Mouse (Mus musculus) ES-CJ7 (cell line): Measurements from ENCODE around the gene Sept9.
A peak's percentile ranks its signal among the peaks of the same experiment; 100 is the strongest.
"Not testable (repeated sequence)": the region's sequence is repeated elsewhere in the genome, so short reads cannot be mapped to it uniquely, and the experiment has no call there.

Experiments used
- DNase-seq: peaks from one replicate; pipeline ENCODE4 v3.0.0; 2011; ENCODE audit warnings: low read depth, low spot score

The Sept9 gene

GRCm38 (mm10) chr11:117325131-117325467, 125.6 kb downstream of the Sept9 start:
- no peak for DNase-seq

DNA sequence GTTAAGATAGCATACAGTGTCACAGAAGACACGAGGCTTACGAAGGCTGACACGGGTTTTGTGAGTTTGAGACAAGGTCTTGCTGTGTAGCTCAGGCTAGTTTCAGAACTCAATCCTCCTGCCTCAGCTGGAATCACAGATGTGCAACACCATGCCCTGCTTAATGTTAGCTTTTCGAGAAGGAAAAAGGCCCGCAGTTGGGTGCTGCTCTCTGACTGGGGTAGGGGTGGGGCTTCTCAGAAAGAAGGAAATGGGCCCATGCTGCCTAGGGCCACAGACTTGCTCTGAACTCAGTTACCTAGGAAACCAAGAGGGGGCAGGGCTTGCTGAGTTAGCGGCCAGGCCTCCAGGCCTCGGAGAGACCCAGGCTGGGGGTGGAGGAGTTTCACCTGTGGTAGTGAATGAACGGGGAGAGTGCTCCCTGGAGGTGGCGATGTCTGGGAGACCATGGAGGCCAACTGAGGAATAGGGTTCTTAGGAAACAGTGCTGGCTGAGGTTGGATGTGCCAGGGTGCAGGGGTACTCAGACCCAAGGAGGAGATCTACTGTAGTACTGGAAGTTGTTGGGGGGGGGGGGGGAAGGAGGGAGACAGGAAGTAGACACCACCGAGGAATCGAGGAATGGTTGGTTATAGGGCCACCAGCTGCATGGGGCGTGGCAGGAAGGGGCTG, 126.1 kb downstream of the Sept9 start:
- DNase-seq = peak; percentile 97

DNA sequence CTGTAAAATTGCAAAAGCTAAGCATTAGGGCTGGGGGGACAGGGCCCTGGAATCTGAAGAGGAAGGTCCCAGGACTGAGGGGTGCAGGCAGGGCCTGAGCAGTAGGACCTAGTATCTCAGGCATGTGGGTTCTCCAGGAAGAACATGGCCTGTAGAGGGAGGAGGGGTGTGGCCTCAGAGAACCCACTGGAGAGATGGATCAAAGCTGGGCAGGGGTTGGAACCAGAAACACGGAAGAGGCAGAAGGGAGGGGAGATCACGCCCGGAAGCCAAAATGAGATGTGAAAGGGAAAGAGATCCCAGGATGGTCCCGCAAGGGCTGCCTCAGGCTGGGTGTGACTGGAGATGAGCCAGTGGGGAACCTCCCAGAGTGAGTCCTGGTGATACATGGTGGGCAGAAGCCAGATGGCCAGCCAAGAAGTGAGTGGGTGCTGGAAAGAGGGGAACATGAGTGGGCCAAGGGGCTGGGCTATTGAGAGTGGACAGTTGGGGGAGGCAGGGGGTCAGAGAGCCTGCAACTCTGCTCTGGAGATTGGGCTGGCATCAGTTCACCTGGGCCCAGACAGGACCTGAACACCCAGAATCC, 126.8 kb downstream of the Sept9 start:
- peak; percentile 94 for DNase-seq

GRCm38 (mm10) chr11:117326867-117327600, 127.6 kb downstream of the Sept9 start:
- no peak for DNase-seq

DNA sequence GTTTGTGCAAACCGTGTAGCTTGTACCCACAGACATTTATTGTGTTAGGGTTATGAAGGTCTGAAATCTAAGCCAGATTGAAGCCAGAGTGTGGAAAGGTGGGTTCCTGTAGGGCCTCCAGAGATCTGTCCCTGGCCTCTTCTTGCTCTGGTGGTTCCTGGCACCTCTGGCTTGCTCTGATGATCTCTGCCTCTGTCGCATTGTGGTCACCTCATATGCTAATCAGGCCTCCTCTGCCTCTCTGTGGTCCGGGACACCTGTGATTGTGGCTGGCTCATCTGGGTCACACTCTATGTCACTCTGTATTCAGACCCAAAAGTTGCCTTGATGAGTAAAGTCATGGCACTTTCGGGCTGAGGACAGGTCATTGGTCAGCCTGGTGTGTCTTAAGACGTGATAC, 128.2 kb downstream of the Sept9 start:
- DNase-seq = no peak

- DNase-seq = no peak
Measured at GRCm38 (mm10) chr11:117330076-117330950, 130.9 kb downstream of the Sept9 start.

DNA sequence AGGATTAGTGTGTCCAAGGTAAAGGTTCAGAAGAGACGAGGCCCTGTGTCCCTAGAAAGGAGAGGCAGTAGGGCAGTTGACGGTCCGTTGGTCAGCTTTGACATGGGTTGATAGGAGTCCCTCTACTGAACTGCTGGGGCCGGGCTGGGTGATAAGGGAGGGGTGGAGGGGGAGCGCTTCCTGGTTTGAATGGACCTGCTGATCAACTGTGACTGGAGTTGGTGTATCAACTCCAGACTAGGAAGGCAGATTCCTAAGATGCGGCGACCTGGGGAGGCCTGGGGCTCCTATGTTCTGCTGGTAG, 131.4 kb downstream of the Sept9 start:
- DNase-seq = no peak

GRCm38 (mm10) chr11:117331361-117332241, 132.1 kb downstream of the Sept9 start:
- DNase-seq = no peak

- DNase-seq = peak; percentile 82
Measured at GRCm38 (mm10) chr11:117332242-117333149, 133.0 kb downstream of the Sept9 start.

GRCm38 (mm10) chr11:117333150-117333715, 133.8 kb downstream of the Sept9 start:
- no peak for DNase-seq

- DNase-seq = no peak
Measured at GRCm38 (mm10) chr11:117334101-117334500, 134.6 kb downstream of the Sept9 start.

GRCm38 (mm10) chr11:117335146-117335545, 135.7 kb downstream of the Sept9 start:
- no peak for DNase-seq

DNA sequence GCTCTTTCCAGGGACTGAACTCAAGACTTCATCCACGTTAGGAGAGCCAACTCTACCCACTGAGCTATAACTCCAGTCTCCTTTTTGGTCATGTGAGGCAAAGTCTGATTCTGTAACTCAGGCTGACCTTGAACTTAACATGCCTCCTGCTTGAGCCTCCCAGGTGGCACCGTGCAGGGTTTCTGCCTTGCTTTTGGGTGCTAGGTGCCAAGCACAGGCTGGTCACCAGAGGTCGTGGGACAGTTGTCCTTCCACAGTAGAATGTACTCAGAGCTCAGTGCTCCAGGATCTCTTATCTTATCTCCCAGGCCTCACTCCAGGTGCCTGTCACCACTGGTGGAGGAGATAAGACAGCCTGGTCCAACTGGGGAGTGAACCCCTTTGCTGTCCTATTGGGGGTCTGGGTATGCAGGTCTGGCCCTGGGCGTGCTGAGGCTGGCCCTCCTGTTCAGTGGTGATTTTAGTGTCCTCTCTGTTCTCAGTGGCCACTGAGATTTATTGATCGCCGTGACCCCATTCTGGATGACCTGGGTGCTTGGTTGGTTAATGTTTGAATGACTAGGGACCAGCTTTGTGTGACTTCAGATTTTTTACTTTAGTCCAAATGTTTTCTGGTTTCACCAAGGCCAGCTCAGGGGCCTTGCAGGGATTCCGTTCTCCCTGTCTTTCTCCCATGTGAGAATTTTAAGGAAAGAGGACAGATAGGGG, 136.8 kb downstream of the Sept9 start:
- DNase-seq = no peak

GRCm38 (mm10) chr11:117337749-117338148, 138.3 kb downstream of the Sept9 start:
- no peak for DNase-seq

- DNase-seq = no peak
Measured at GRCm38 (mm10) chr11:117338503-117338902, 139.0 kb downstream of the Sept9 start.

- DNase-seq = no peak
Measured at GRCm38 (mm10) chr11:117339050-117339449, 139.6 kb downstream of the Sept9 start.

- peak; percentile 57 for DNase-seq
Measured at GRCm38 (mm10) chr11:117341218-117341617, 141.8 kb downstream of the Sept9 start.

GRCm38 (mm10) chr11:117342076-117342475, 142.6 kb downstream of the Sept9 start:
- DNase-seq = no peak

- DNase-seq = not testable (repeated sequence)
Measured at GRCm38 (mm10) chr11:117342490-117342889, 143.0 kb downstream of the Sept9 start.
